Mouse (Mus musculus) spleen, adult 2 months (tissue): Measurements from ENCODE around the gene Kcnd2.

Experiments
- CTCF ChIP-seq: fragments of 200-500 bp; IDR thresholded peaks from 2 replicates; pipeline ENCODE4 v1.5.1; 2011; ENCODE audit warnings: mild to moderate bottlenecking, inconsistent platforms; ENCODE audit not compliant: insufficient read depth, insufficient read length, insufficient replicate concordance; ENCODE audit errors: extremely low read depth
- POLR2A ChIP-seq: fragments of 200-500 bp; IDR thresholded peaks from 2 replicates; pipeline ENCODE4 v1.6.1; 2011; ENCODE audit warnings: low read depth, low read length, inconsistent platforms

- TF ChIP-seq CTCF: no peak
- TF ChIP-seq POLR2A: no peak
Observed at GRCm38 (mm10) chr6:21431120-21431519, 215.8 kb downstream of the Kcnd2 start.
